Mouse (Mus musculus) liver, adult 2 months (tissue): ENCODE data around the gene Eea1. TPM values are rescaled to one million over a fixed set of nuclear protein-coding genes. Genes with fewer than 3 reads are reported as not detected.

Source experiments
- DNase-seq: peaks from one replicate; pipeline ENCODE4 v3.0.0-alpha.2; 2011; ENCODE audit warnings: low read depth, low spot score; ENCODE audit errors: extremely low read depth
- H3K27ac ChIP-seq: fragments of 200-500 bp; replicated peaks from 2 replicates; pipeline ENCODE4 v1.5.1; 2012; ENCODE audit warnings: low read depth, mild to moderate bottlenecking, control low read depth, inconsistent platforms, low read length; ENCODE audit not compliant: insufficient read depth
- H3K27me3 ChIP-seq: fragments of 200-500 bp; 2 replicates; pipeline ENCODE4 v1.6.1; 2012; ENCODE audit warnings: mild to moderate bottlenecking, moderate library complexity, low read length, inconsistent platforms; ENCODE audit not compliant: control insufficient read depth, insufficient read depth
- H3K36me3 ChIP-seq: fragments of 200-500 bp; 2 replicates; pipeline ENCODE4 v1.6.1; 2012; ENCODE audit warnings: low read length, inconsistent platforms; ENCODE audit not compliant: control insufficient read depth, insufficient read depth
- H3K4me1 ChIP-seq: fragments of 200-500 bp; 2 replicates; pipeline ENCODE4 v1.6.1; 2011; ENCODE audit warnings: low read length; ENCODE audit not compliant: control insufficient read depth, insufficient read depth
- H3K4me3 ChIP-seq: fragments of 200-500 bp; 2 replicates; pipeline ENCODE4 v1.5.1; 2011; ENCODE audit warnings: low read depth, mild to moderate bottlenecking, control low read depth, low read length, moderate library complexity; ENCODE audit not compliant: insufficient read depth
- H3K79me2 ChIP-seq: fragments of 200-500 bp; 2 replicates; pipeline ENCODE4 v1.6.1; 2012; ENCODE audit warnings: inconsistent platforms, mild to moderate bottlenecking, low read length, moderate library complexity; ENCODE audit not compliant: control insufficient read depth, insufficient read depth
- H3K9ac ChIP-seq: fragments of 200-500 bp; 2 replicates; pipeline ENCODE4 v1.6.1; 2012; ENCODE audit warnings: low read depth, mild to moderate bottlenecking, control low read depth, inconsistent platforms, low read length
- CTCF ChIP-seq: fragments of 200-500 bp; IDR thresholded peaks from 2 replicates; pipeline ENCODE4 v1.5.1; 2011; ENCODE audit warnings: low read depth, low read length, control low read depth
- POLR2A ChIP-seq: fragments of 200-500 bp; IDR thresholded peaks from 2 replicates; pipeline ENCODE4 v1.6.1; 2011; ENCODE audit warnings: low read length, control low read depth; ENCODE audit not compliant: insufficient read depth; ENCODE audit errors: extremely low read depth
- WGBS: fragments of 180-500 bp; shearing (Covaris S2); methylation state at CpG from one replicate; pipeline ENCODE4 v1.1.7; 2018; 5-methylcytosine and 5-hydroxymethylcytosine counted together
- polyA plus RNA-seq: library from polyadenylated mRNA; depleted of rRNA; stranded (reverse); fragments of >200 nt; gene quantifications from 2 replicates; pipeline ENCODE4 v1.2.3, GENCODE M21; 2012
- total RNA-seq: library from RNA; depleted of rRNA; stranded (reverse); fragments of >200 nt; gene quantifications from 2 replicates; pipeline ENCODE4 v1.2.3, GENCODE M21; 2014

Gene Eea1
- total and polyA plus RNA-seq, 2 experiments = 3.1 to 19.6 TPM

GRCm38 (mm10) chr10:95956629-95957028, 16.2 kb downstream of the Eea1 start:
- Histone ChIP-seq H3K27me3 (no peaks in the 10 kb centered on the region), H3K79me2 (peaks cover 28% of the 10 kb centered on the region), H3K4me1 (peaks cover 8% of the 10 kb centered on the region; the same call in 1 of the 2 replicates), H3K9ac (no peak overlapping the region), H3K36me3 (no peaks in the 10 kb centered on the region), H3K4me3 (no peak overlapping the region), H3K27ac (no peak overlapping the region)
- no peak for TF ChIP-seq CTCF
- no peak for TF ChIP-seq POLR2A
- DNase-seq = peak; percentile 67
- WGBS = 70% methylated on average over 2 of the region's 2 CpGs

GRCm38 (mm10) chr10:95957574-95957973, 17.1 kb downstream of the Eea1 start:
- Histone ChIP-seq H3K4me1 (peaks cover 8% of the 10 kb centered on the region; the same call in 1 of the 2 replicates), H3K4me3 (no peak overlapping the region), H3K27ac (no peak overlapping the region), H3K27me3 (no peaks in the 10 kb centered on the region), H3K79me2 (peaks cover 25% of the 10 kb centered on the region), H3K36me3 (no peaks in the 10 kb centered on the region), H3K9ac (no peak overlapping the region)
- DNase-seq = no peak
- TF ChIP-seq POLR2A (no peak), CTCF (no peak)
- 31% methylated on average over 1 of the region's 1 CpGs for WGBS

- Histone ChIP-seq H3K27ac (no peak overlapping the region), H3K4me1 (peaks cover 6% of the 10 kb centered on the region), H3K36me3 (no peaks in the 10 kb centered on the region), H3K9ac (no peak overlapping the region), H3K79me2 (peaks cover 9% of the 10 kb centered on the region), H3K4me3 (no peak overlapping the region), H3K27me3 (no peaks in the 10 kb centered on the region)
- WGBS = 97% methylated on average over 1 of the region's 1 CpGs
- TF ChIP-seq POLR2A (no peak), CTCF (no peak)
- DNase-seq = no peak
These were observed 24.2 kb downstream of the Eea1 start for GRCm38 (mm10) chr10:95964679-95965078.

- H3K27me3 ChIP-seq = no peaks in the 10 kb centered on the region
- no peak for DNase-seq
- WGBS = 78% methylated on average over 1 of the region's 1 CpGs
- H3K9ac ChIP-seq = no peak overlapping the region
- no peak for TF ChIP-seq CTCF
- TF ChIP-seq POLR2A = no peak
- H3K27ac ChIP-seq = no peak overlapping the region
- no peak overlapping the region for H3K4me3 ChIP-seq
- peaks cover 6% of the 10 kb centered on the region for H3K4me1 ChIP-seq
- peaks cover 7% of the 10 kb centered on the region for H3K79me2 ChIP-seq
- peaks cover 2% of the 10 kb centered on the region; the same call in 1 of the 2 replicates for H3K36me3 ChIP-seq
These were observed 29.2 kb downstream of the Eea1 start for GRCm38 (mm10) chr10:95969694-95970093.

DNA sequence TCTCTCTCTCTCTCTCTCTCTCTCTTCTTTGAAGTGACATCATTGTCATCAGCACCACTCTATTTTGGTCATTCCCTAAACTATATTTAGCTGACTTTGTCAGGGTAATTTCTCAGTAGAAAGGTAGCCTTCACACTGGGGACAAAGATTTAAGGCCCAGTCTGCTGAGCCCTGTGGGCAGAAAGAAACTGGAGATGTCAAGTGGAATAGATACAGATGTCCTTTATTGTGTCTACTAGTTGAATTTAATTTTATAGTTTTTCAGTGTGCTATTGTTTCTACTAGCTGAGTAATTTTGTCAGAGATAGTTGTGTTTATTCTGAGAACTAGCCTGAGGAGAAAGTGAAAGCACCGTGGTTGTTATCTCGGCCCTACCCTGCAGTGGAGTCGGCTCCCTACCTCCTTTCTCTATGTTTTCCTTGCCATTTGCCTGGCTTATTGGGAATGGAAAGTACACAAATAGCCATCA, 30.3 kb downstream of the Eea1 start:
- Histone ChIP-seq H3K27ac (no peak overlapping the region), H3K36me3 (peaks cover 8% of the 10 kb centered on the region; the same call in 1 of the 2 replicates), H3K9ac (no peak overlapping the region), H3K27me3 (no peaks in the 10 kb centered on the region), H3K4me1 (peaks cover 6% of the 10 kb centered on the region), H3K79me2 (peaks cover 9% of the 10 kb centered on the region), H3K4me3 (no peak overlapping the region)
- TF ChIP-seq CTCF (no peak), POLR2A (no peak)
- DNase-seq = no peak
- under 1% methylated on average over 3 of the region's 3 CpGs for WGBS

DNA sequence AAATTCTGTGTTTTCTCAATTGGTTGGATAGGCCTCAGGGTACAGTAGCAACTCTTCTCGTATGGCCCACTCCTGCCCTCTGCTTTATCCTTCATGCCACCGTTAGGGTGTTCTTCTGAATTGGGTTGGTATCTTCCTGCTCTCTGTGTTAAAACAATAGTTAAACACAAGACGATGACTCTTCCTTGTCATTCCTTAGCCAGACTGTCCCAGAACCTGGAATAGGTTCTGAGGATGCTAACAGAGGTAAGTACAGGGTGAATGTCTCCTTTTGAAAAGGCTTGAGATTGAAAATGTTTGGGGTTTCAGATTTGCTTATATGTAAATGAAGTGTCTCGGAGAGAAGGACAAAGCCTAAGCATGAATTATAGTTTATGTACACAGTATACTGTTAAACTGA, 30.9 kb downstream of the Eea1 start:
- Histone ChIP-seq H3K4me3 (no peak overlapping the region), H3K27ac (no peak overlapping the region), H3K9ac (no peak overlapping the region), H3K27me3 (no peaks in the 10 kb centered on the region), H3K36me3 (peaks cover 11% of the 10 kb centered on the region), H3K79me2 (peaks cover 9% of the 10 kb centered on the region), H3K4me1 (peaks cover 3% of the 10 kb centered on the region; the same call in 1 of the 2 replicates)
- WGBS = 74% methylated on average over 4 of the region's 4 CpGs
- TF ChIP-seq CTCF (no peak), POLR2A (no peak)
- DNase-seq = no peak
